Comparison of ENCODE assay signal across 18 mouse cellular contexts in genomic region chr2:105505554-105505953, GRCm38 (mm10).
"Had no signal": no experiment of that assay in that cellular context is flagged by ENCODE, and none has a peak within 500 bp of the region (broad histone marks: within the 10 kb centered on the region; RNA-seq: fewer than 3 reads in every experiment).

No protein-coding gene starts in this region.

- DNase-seq: liver, postnatal 0 days; lung, embryonic 14.5 days; lung, postnatal 10 days; lung, postnatal 4 days; right cerebral cortex, adult 18-20 months; right cerebral cortex, postnatal 25 days; right cerebral cortex, postnatal 4 days; spleen, adult 18-20 months; thymus, adult 18-20 months; thymus, postnatal 14 days; thymus, postnatal 36 days had no signal

- H3K27me3 ChIP-seq: liver, embryonic 15.5 days; midbrain, embryonic 15.5 days; neural tube, embryonic 13.5 days; neural tube, embryonic 15.5 days had no signal

- H3K9me3 ChIP-seq: liver, embryonic 15.5 days; midbrain, embryonic 10.5 days; midbrain, embryonic 13.5 days; midbrain, embryonic 15.5 days; neural tube, embryonic 13.5 days; neural tube, embryonic 15.5 days had no signal

- H3K27ac ChIP-seq: liver, embryonic 15.5 days; midbrain, embryonic 10.5 days; midbrain, embryonic 13.5 days; midbrain, embryonic 15.5 days; neural tube, embryonic 13.5 days; neural tube, embryonic 15.5 days had no signal

- H3K9ac ChIP-seq: liver, embryonic 15.5 days; liver, postnatal 0 days; lung, embryonic 14.5 days; midbrain, embryonic 13.5 days; midbrain, embryonic 15.5 days; neural tube, embryonic 13.5 days; neural tube, embryonic 15.5 days had no signal

- ATAC-seq: liver, postnatal 0 days; midbrain, embryonic 13.5 days; midbrain, embryonic 15.5 days had no signal

- H3K4me1 ChIP-seq: liver, embryonic 15.5 days; midbrain, embryonic 13.5 days; midbrain, embryonic 15.5 days; neural tube, embryonic 13.5 days; neural tube, embryonic 15.5 days had no signal

- H3K4me3 ChIP-seq: liver, embryonic 15.5 days; midbrain, embryonic 10.5 days; midbrain, embryonic 13.5 days; midbrain, embryonic 15.5 days; myocyte; neural tube, embryonic 13.5 days; neural tube, embryonic 15.5 days had no signal

- H3K36me3 ChIP-seq: liver, embryonic 15.5 days; midbrain, embryonic 10.5 days; midbrain, embryonic 13.5 days; midbrain, embryonic 15.5 days; neural tube, embryonic 13.5 days; neural tube, embryonic 15.5 days had no signal

- H3K4me2 ChIP-seq: liver, embryonic 15.5 days; lung, embryonic 14.5 days; midbrain, embryonic 13.5 days; midbrain, embryonic 15.5 days; neural tube, embryonic 13.5 days; neural tube, embryonic 15.5 days had no signal
